Mouse (Mus musculus) ovary, adult 18-20 months (tissue): ENCODE measurements around the gene Acot6.

ENCODE experiments used
- DNase-seq: peaks from one replicate; pipeline ENCODE4 v3.0.0; 2022; ENCODE audit warnings: low spot score, mixed read lengths

The Acot6 gene

DNA sequence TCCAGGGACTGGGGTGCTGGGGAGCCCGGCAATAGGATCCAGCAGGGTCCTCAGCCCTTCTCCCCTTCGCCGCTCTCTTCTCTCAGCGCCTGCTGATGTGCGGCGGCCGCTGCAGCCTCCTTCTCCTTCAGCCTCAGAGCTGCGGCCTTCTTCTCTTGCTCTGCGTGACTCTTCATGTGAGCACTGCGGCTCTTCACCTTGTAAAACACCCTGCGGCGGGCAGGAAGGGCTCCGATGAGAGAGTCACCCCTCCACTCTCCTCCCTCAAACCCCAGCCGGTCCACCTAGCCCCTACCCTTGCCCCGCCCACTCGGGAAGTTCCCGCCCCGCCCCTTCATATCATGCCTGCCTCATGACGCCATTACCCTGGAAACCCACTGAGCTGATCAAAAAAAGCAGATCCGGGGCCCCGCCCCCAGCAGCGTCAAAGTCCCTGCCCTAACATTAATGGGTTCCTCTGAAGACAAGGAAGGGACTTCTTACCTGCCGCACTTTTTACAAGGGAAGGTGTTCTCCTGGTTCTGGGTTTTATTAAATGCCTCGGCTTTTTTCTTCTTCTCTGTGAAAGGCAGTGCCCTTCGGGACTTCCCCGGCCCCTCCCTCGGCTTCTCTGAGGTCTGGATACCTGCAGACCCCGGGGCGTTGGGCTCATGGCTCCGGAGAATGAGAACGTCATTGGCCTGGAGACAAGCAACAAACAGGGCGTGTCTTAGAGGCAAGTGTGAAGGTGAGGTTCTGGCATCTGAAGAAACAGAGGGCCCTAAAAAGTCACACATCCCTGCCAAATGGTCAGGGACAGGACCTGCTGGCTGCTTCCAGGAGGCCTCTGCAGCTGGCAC lies 52.1 kb downstream of the Acot6 start:
- no peak for DNase-seq

- DNase-seq = no peak
These were observed 53.0 kb downstream of the Acot6 start for GRCm38 (mm10) chr12:84153414-84153813.

- no peak for DNase-seq
These were observed 54.5 kb downstream of the Acot6 start for GRCm38 (mm10) chr12:84154786-84155522.

GRCm38 (mm10) chr12:84155523-84155871 lies 55.0 kb downstream of the Acot6 start:
- DNase-seq = no peak

- no peak for DNase-seq
These were observed 55.8 kb downstream of the Acot6 start for GRCm38 (mm10) chr12:84156210-84156609.

- DNase-seq = no peak
These were observed 57.7 kb downstream of the Acot6 start for GRCm38 (mm10) chr12:84158156-84158555.

GRCm38 (mm10) chr12:84160491-84160890 lies 60.0 kb downstream of the Acot6 start:
- no peak for DNase-seq
